Mouse (Mus musculus) olfactory bulb, adult 2 months (tissue): ENCODE measurements around the gene Nacc2. TPM values are rescaled to one million over a fixed set of nuclear protein-coding genes. Genes with fewer than 3 reads are reported as not detected.
A peak's percentile ranks its signal among the peaks of the same experiment; 100 is the strongest.

Experiments used
- H3K27ac ChIP-seq: fragments of 200-500 bp; 2 replicates; pipeline ENCODE4 v1.5.1; 2012; ENCODE audit warnings: low read depth, low read length; ENCODE audit not compliant: insufficient read depth
- H3K4me1 ChIP-seq: fragments of 200-500 bp; 2 replicates; pipeline ENCODE4 v1.6.1; 2012; ENCODE audit warnings: low read length; ENCODE audit not compliant: control insufficient read depth, insufficient read depth
- H3K4me3 ChIP-seq: fragments of 200-500 bp; 2 replicates; pipeline ENCODE4 v1.5.1; 2012; ENCODE audit warnings: mild to moderate bottlenecking, low read depth, low read length, moderate library complexity; ENCODE audit not compliant: insufficient read depth
- CTCF ChIP-seq: fragments of 200-500 bp; IDR thresholded peaks from 2 replicates; pipeline ENCODE4 v1.5.1; 2012; ENCODE audit warnings: low read depth, mild to moderate bottlenecking, low read length, moderate library complexity; ENCODE audit not compliant: insufficient read depth
- POLR2A ChIP-seq: fragments of 200-500 bp; IDR thresholded peaks from 2 replicates; pipeline ENCODE4 v1.6.1; 2012; ENCODE audit warnings: mild to moderate bottlenecking, low read depth, low read length, moderate library complexity; ENCODE audit not compliant: insufficient read depth
- WGBS: fragments of 180-500 bp; shearing (Covaris S2); methylation state at CpG from one replicate; pipeline ENCODE4 v1.1.7; 2018; 5-methylcytosine and 5-hydroxymethylcytosine counted together
- polyA plus RNA-seq: library from polyadenylated mRNA; stranded (reverse); fragments of >200 nt; gene quantifications from 2 replicates; pipeline ENCODE4 v1.2.4, GENCODE M21; 2012; ENCODE audit warnings: low replicate concordance; ENCODE audit not compliant: missing spikeins, insufficient read depth, insufficient read length

Nacc2 gene
- polyA plus RNA-seq, 1 experiment = not detected

DNA sequence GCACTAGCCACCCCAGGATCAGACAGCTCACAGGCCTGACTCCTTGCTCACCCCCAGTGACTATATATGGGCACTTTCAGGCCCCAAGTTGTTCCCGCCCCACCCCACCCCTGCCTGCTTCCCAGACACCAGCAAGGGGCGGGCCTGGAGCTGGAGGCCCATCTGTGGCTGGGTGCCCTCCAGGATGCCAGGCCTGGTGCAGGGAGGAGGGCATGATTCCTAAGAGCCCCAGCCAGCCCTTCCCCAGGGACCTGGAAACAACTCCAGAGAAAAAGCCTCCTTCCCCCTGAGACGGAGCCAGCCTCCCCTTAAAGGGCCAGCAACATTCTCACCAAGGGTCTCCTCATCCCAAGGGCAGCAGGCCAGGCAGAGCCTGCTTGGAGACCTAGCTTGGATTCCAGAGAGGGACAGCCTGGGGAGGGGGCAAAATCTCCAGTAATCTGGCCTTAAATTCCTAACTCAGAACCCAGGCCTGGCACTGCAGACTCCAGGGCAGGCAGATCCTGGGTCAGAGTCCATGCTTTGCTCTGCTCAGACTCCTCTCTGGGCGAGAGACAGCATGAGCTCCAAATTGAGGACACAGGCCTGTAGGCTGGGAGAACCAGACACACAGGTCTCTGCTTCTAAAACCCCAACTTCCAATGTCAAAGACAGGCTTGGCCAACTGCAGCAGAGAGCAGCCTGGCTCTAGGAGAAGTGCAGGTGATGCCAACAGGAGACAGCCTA, 4.3 kb downstream of the Nacc2 start:
- 18% methylated on average over 4 of the region's 4 CpGs for WGBS
- Histone ChIP-seq H3K27ac (peak overlapping the region; percentile 58), H3K4me1 (peaks cover 67% of the 10 kb centered on the region), H3K4me3 (no peak overlapping the region)
- TF ChIP-seq POLR2A (no peak), CTCF (no peak)

DNA sequence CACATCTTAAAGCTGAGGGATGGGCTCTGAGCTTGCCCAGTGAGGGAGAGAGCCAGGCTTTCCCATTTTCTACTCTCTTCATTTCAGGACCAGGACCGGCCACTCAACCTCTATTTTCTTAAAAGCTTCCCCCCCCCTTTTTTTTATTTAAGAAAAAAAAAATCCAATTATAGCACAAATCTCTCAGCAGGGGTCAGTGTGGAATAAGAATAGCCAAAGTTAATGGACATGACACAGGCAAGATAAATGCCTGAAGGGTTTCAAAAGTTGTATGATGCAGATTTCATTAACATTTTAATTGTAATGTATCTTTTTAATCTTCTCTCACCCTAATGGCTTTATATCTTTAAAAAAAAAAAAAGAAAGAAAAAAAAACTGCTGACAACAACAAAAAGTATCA, 5.4 kb downstream of the Nacc2 start:
- Histone ChIP-seq H3K27ac (no peak overlapping the region), H3K4me3 (no peak overlapping the region), H3K4me1 (peaks cover 59% of the 10 kb centered on the region)
- 84% methylated on average over 1 of the region's 1 CpGs for WGBS
- TF ChIP-seq POLR2A (no peak), CTCF (no peak)

DNA sequence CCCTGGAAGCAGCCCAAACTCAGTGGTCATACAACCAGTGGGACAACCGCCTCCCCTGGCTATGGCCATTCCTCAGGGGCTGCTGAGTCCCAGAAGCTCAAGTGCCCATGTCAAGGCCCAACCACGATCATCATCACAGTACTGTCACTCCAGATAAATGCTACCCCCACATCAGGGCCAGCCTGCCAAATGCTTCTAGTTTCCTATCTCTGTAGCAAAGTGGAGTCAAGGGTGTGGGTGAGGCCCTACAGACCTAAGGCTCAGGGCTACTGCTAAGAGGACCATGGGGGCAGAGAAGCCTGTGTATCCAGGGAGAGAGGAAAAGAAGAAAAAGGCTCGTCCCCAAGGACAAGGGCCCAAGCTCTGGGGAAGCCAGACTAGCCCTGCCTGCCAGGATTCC, 6.5 kb downstream of the Nacc2 start:
- TF ChIP-seq CTCF (no peak), POLR2A (no peak)
- H3K4me1 ChIP-seq = peaks cover 52% of the 10 kb centered on the region
- no peak overlapping the region for H3K4me3 ChIP-seq
- no peak overlapping the region for H3K27ac ChIP-seq
- WGBS = 68% methylated on average over 3 of the region's 3 CpGs

DNA sequence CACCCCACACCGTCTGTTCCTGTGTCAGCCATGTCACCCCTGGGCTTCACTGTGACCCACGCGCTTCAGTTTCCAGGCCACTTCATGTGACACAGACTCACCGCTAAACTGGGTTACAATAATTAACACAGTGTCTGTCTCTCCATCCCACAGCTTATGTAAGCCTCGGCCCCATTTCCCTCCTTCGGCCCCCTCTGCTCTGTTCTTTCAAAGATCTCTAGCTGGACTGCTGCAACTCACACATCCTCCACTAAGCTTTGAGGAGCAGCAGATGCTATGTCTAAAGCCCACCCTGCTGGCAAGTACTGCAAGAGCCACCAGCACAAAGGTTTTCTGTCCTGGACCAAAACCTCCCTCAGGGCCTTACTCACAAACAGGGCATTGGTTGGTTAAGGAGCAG, 7.8 kb downstream of the Nacc2 start:
- Histone ChIP-seq H3K27ac (peak overlapping the region; percentile 60), H3K4me3 (no peak overlapping the region), H3K4me1 (peaks cover 41% of the 10 kb centered on the region)
- TF ChIP-seq POLR2A = no peak
- no peak for TF ChIP-seq CTCF
- 52% methylated on average over 6 of the region's 6 CpGs for WGBS

DNA sequence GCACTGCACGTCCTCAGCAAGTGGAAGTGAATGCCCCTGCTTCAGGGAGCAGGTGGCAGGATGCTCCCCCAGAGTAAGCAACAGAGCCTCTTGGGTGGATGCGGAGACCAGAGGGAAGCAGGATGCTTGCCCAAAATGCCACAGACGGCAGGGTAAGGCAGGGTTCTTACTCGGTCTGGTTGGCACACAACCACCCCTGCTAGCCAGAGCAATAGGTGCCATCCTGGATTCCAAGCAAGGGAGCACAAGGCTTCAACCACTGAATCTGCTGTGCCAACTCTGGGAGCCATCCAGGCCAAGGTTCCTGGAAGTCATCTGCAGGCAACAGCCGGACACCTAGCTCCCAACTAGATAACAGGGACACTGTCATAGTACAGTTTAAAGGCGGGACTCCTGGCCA, 14.8 kb downstream of the Nacc2 start:
- Histone ChIP-seq H3K4me1 (no peaks in the 10 kb centered on the region), H3K4me3 (no peak overlapping the region), H3K27ac (no peak overlapping the region)
- TF ChIP-seq CTCF (no peak), POLR2A (no peak)
- WGBS = 78% methylated on average over 6 of the region's 6 CpGs

DNA sequence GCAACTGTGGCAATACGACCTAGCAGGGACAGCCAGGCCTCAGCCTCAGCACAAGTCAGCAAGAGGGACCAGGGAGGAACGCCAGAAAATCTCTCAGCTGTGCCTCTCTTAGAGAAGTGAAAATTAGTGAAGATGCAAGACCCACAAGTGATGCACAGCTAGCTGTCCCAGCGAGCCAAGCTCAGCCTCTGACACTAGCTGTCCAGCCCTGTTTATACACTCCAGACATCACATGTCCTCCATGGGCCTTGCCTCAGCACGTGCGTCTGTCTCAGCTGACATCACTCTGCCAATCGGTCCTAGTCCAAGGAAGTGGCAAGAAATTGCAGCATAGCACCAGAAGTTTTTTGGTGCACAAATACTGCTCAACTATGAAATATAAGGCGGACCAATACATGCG, 16.0 kb downstream of the Nacc2 start:
- Histone ChIP-seq H3K4me3 (no peak overlapping the region), H3K4me1 (no peaks in the 10 kb centered on the region), H3K27ac (no peak overlapping the region)
- TF ChIP-seq CTCF (no peak), POLR2A (no peak)
- WGBS = 88% methylated on average over 8 of the region's 8 CpGs

DNA sequence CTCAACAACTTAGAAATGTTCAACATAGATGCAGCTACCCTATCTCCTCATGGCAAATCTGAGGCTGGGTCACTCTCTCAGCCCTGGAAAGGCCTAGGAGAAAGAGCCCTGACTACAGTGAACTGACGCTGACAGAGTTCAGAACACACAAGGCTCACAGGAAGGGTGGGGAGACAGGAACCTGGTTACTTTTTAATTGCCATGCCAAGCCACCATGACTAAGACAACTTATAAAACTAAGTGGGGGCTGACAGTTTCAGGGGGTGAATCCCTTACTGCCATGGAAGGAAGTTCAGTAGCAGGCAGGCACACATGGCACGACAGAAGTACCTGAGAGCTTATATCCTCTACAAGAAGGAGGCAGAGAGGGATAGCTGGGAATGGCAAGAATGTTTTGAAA, 16.8 kb downstream of the Nacc2 start:
- Histone ChIP-seq H3K4me1 (no peaks in the 10 kb centered on the region), H3K4me3 (no peak overlapping the region), H3K27ac (no peak overlapping the region)
- no peak for TF ChIP-seq CTCF
- no peak for TF ChIP-seq POLR2A
- 86% methylated on average over 2 of the region's 2 CpGs for WGBS

DNA sequence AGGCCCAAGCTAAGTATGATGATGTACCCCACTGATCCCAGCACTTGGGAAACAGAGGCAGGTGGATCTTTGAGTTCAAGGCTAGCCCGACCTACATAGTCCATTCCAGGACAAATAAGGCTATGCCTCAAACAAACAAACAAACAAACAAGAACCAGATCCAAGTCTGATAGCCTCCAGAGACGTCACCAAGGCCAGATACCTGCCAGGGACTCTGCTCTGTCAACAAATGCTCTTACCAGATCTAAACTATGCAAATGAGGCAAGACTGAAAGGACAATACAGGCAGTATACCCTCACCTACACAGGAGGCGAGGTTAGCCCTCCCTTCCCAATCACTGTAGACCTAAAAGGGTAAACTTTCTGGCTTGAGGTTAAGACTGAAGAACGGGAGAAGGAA, 22.7 kb downstream of the Nacc2 start:
- 81% methylated on average over 4 of the region's 4 CpGs for WGBS
- no peak overlapping the region for H3K27ac ChIP-seq
- H3K4me3 ChIP-seq = no peak overlapping the region
- TF ChIP-seq POLR2A (no peak), CTCF (no peak)
- peaks cover 27% of the 10 kb centered on the region for H3K4me1 ChIP-seq

DNA sequence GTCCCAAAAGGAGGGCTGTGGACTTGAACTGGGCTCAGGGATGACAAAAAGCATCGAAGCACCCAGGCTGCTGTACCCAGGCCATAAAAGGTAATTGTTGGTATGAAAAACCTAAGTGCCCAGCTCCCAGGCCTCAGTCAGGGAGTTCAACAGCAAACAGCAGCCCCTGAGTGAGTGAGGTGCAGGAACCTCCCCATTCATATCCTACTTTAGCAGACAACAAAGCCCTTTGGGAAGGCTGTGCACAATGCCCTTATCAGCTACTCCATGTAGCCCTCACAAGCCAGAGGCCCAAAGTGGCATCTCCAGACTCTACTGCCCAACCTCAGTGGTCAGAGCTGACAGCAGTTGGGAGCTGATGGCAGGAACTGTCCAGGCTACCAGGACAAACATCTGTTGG, 23.2 kb downstream of the Nacc2 start:
- WGBS = 50% methylated on average over 1 of the region's 1 CpGs
- Histone ChIP-seq H3K4me3 (no peak overlapping the region), H3K4me1 (peaks cover 28% of the 10 kb centered on the region), H3K27ac (no peak overlapping the region)
- TF ChIP-seq CTCF = no peak
- no peak for TF ChIP-seq POLR2A
